Mouse (Mus musculus) layer of hippocampus, postnatal 10 days (tissue): ENCODE measurements at regions not wholly inside any gene's neighbourhood (a gene's known extent, or its start where the extent isn't known, plus 50 kb on each side); places are given as distances from the start of the nearest gene placed in this dataset.
A peak's percentile ranks its signal among the peaks of the same experiment; 100 is the strongest.
"Not testable (repeated sequence)": the region's sequence is repeated elsewhere in the genome, so short reads cannot be mapped to it uniquely, and the experiment has no call there.

ENCODE experiments used
- DNase-seq, 2 experiments: peaks; one replicate each; pipeline ENCODE4 v3.0.0; 2021; ENCODE audit warnings: low spot score in 2 of 2

- DNase-seq: no peak
Measured at GRCm38 (mm10) chr4:55276300-55276952, 73.4 kb upstream of the Rad23b start.

- DNase-seq: not testable (repeated sequence)
Measured at GRCm38 (mm10) chr4:55279351-55279750, 70.5 kb upstream of the Rad23b start.

GRCm38 (mm10) chr4:55280706-55281105 is 69.1 kb upstream of the Rad23b start:
- DNase-seq: no peak

GRCm38 (mm10) chr4:55281486-55282096 is 68.3 kb upstream of the Rad23b start:
- DNase-seq: no peak

GRCm38 (mm10) chr4:55282474-55282873 is 67.4 kb upstream of the Rad23b start:
- DNase-seq: no peak

- DNase-seq: no peak
Measured at GRCm38 (mm10) chr4:55284722-55285225, 65.1 kb upstream of the Rad23b start.

- no peak for DNase-seq
Measured at GRCm38 (mm10) chr4:55285641-55286040, 64.2 kb upstream of the Rad23b start.

- DNase-seq: no peak
Measured at GRCm38 (mm10) chr4:55288456-55288855, 61.4 kb upstream of the Rad23b start.

GRCm38 (mm10) chr4:55292277-55292676 is 57.6 kb upstream of the Rad23b start:
- DNase-seq: peak in 1 of 2 experiments; percentile 28

- DNase-seq: peak in 1 of 2 experiments; percentile 11
Measured at GRCm38 (mm10) chr4:55292701-55293100, 57.1 kb upstream of the Rad23b start.

- DNase-seq: peak in 1 of 2 experiments; percentile 12
Measured at GRCm38 (mm10) chr4:55293347-55294079, 56.3 kb upstream of the Rad23b start.

GRCm38 (mm10) chr4:55294255-55294687 is 55.6 kb upstream of the Rad23b start:
- DNase-seq: peak; percentile 47 to 60

GRCm38 (mm10) chr4:55297841-55298240 is 52.0 kb upstream of the Rad23b start:
- no peak for DNase-seq
